In genomic region chr9:21315421-21315820, GRCm38 (mm10) we compare ENCODE assay signal across 21 mouse cellular contexts. TPM values are rescaled to one million over a fixed set of nuclear protein-coding genes. Genes with fewer than 3 reads are reported as not detected.
DNase-seq lines count a peak whose midpoint lies in the region; ATAC-seq and TF ChIP-seq lines count a peak whose summit lies in the region.
"Had no signal": no experiment of that assay in that cellular context is flagged by ENCODE, and none has a peak within 500 bp of the region (broad histone marks: within the 10 kb centered on the region; RNA-seq: fewer than 3 reads in every experiment).

No protein-coding gene starts in this region.

- H3K27me3 ChIP-seq in heart, embryonic 10.5 days (ENCODE audit: insufficient read depth, poor library complexity, severe bottlenecking): peaks cover 19% of the 10 kb centered on the region
- no peaks in the 10 kb centered on the region for H3K27me3 ChIP-seq in heart, adult 2 months (ENCODE audit: control insufficient read depth, insufficient read depth, low read length)
- H3K27me3 ChIP-seq in thymus, adult 2 months (ENCODE audit: control insufficient read depth, insufficient read depth, low read length): no peaks in the 10 kb centered on the region
- peaks cover 24% of the 10 kb centered on the region for H3K27me3 ChIP-seq in forebrain, embryonic 12.5 days
- peaks cover 17% of the 10 kb centered on the region for H3K27me3 ChIP-seq in kidney, embryonic 15.5 days
- H3K27me3 ChIP-seq: Patski had no signal

- 54% methylated on average over 5 of the region's 5 CpGs for WGBS in heart, embryonic 10.5 days
- 60% methylated on average over 5 of the region's 5 CpGs for WGBS in heart, adult 2 months
- 93% methylated on average over 5 of the region's 5 CpGs for WGBS in thymus, adult 2 months
- WGBS in forebrain, embryonic 12.5 days: 66% methylated on average over 5 of the region's 5 CpGs
- WGBS in kidney, embryonic 15.5 days: 57% methylated on average over 5 of the region's 5 CpGs

- TF ChIP-seq EP300 in heart, adult 2 months (IDR thresholded peaks at IDR 0.05; ENCODE audit: insufficient read depth, low read depth, low read length): no peak

- peak overlapping the region; percentile 25; the same call in 1 of the 2 replicates for H3K27ac ChIP-seq in heart, embryonic 10.5 days
- H3K27ac ChIP-seq in heart, adult 2 months: no peak overlapping the region
- H3K27ac ChIP-seq in thymus, adult 2 months (ENCODE audit: control insufficient read depth, insufficient read depth, low read length): peak overlapping the region; percentile 58; the same call in 1 of the 2 replicates
- H3K27ac ChIP-seq in forebrain, embryonic 12.5 days: no peak overlapping the region
- no peak overlapping the region for H3K27ac ChIP-seq in kidney, embryonic 15.5 days
- H3K27ac ChIP-seq: forebrain, embryonic 10.5 days; layer of hippocampus, adult 2 months; midbrain, embryonic 12.5 days had no signal

- H3K4me3 ChIP-seq in heart, embryonic 10.5 days: no peak overlapping the region
- H3K4me3 ChIP-seq in heart, adult 2 months: no peak overlapping the region
- H3K4me3 ChIP-seq in thymus, adult 2 months (ENCODE audit: control insufficient read depth, insufficient read depth, low read length): no peak overlapping the region
- H3K4me3 ChIP-seq in forebrain, embryonic 12.5 days (replicated peaks): no peak overlapping the region
- H3K4me3 ChIP-seq in kidney, embryonic 15.5 days (replicated peaks): no peak overlapping the region
- H3K4me3 ChIP-seq: forebrain, embryonic 10.5 days; layer of hippocampus, adult 2 months; midbrain, embryonic 12.5 days had no signal

- intact Hi-C loops in heart, adult 2 months (cut with DNase I): no loop called here

- no peak for DNase-seq in heart, embryonic 10.5 days (ENCODE audit: low spot score)
- DNase-seq in heart, adult 2 months: no peak
- no peak for DNase-seq in thymus, adult 2 months
- no peak for DNase-seq in thymus, postnatal 10 days (ENCODE audit: low spot score in 2 of 2)
- DNase-seq in fibroblast of lung, adult 2 months (ENCODE audit: low read depth): peak; percentile 89
- DNase-seq: adrenal gland, adult 2 months; cerebellum, adult 8-10 months; embryo, embryonic 11 days; heart, postnatal 10 days; kidney, adult 8-10 months; lung, postnatal 36 days; right cerebral cortex, postnatal 25 days; thymus, postnatal 36 days had no signal

- no peak for TF ChIP-seq CTCF in heart, adult 2 months (IDR thresholded peaks at IDR 0.05)
- TF ChIP-seq CTCF in thymus, adult 2 months (IDR thresholded peaks at IDR 0.05; ENCODE audit: borderline replicate concordance, control insufficient read depth, extremely low read depth, insufficient read depth, low read length, poor library complexity): no peak

- no peak for ATAC-seq in forebrain, embryonic 12.5 days (ENCODE audit: low FRiP score)
- no peak for ATAC-seq in kidney, embryonic 15.5 days (replicated peaks; ENCODE audit: low FRiP score)
- ATAC-seq: Patski had no signal

- H3K79me2 ChIP-seq in heart, adult 2 months (replicated peaks; ENCODE audit: control insufficient read depth, insufficient read depth, low read length): no peaks in the 10 kb centered on the region

- H3K4me2 ChIP-seq in forebrain, embryonic 12.5 days: no peak overlapping the region
- no peak overlapping the region for H3K4me2 ChIP-seq in kidney, embryonic 15.5 days
- H3K4me2 ChIP-seq: midbrain, embryonic 12.5 days had no signal

- no peak for TF ChIP-seq POLR2A in heart, adult 2 months (IDR thresholded peaks at IDR 0.05; ENCODE audit: insufficient read depth, low read depth, low read length)
- TF ChIP-seq POLR2A in thymus, adult 2 months (IDR thresholded peaks at IDR 0.05; ENCODE audit: control insufficient read depth, extremely low read depth, insufficient read depth, low read length, poor library complexity): no peak

- peaks cover 15% of the 10 kb centered on the region for H3K4me1 ChIP-seq in heart, embryonic 10.5 days
- H3K4me1 ChIP-seq in heart, adult 2 months (ENCODE audit: control insufficient read depth, insufficient read depth, low read length): peaks cover 3% of the 10 kb centered on the region
- peaks cover 35% of the 10 kb centered on the region for H3K4me1 ChIP-seq in thymus, adult 2 months (replicated peaks; ENCODE audit: control insufficient read depth, insufficient read depth, low read length)
- H3K4me1 ChIP-seq in forebrain, embryonic 12.5 days: peaks cover 6% of the 10 kb centered on the region; the same call in 1 of the 2 replicates
- peaks cover 12% of the 10 kb centered on the region for H3K4me1 ChIP-seq in kidney, embryonic 15.5 days

- no peaks in the 10 kb centered on the region for H3K36me3 ChIP-seq in heart, embryonic 10.5 days
- H3K36me3 ChIP-seq in heart, adult 2 months (ENCODE audit: control insufficient read depth, insufficient read depth, low read length): no peaks in the 10 kb centered on the region
- no peaks in the 10 kb centered on the region for H3K36me3 ChIP-seq in thymus, adult 2 months (ENCODE audit: control insufficient read depth, insufficient read depth, low read length)
- no peaks in the 10 kb centered on the region for H3K36me3 ChIP-seq in forebrain, embryonic 12.5 days (replicated peaks)
- no peaks in the 10 kb centered on the region for H3K36me3 ChIP-seq in kidney, embryonic 15.5 days
- H3K36me3 ChIP-seq: forebrain, embryonic 10.5 days; midbrain, embryonic 12.5 days had no signal

- no peak overlapping the region for H3K9ac ChIP-seq in heart, adult 2 months (ENCODE audit: low read depth, low read length)
- H3K9ac ChIP-seq in forebrain, embryonic 12.5 days: no peak overlapping the region
- H3K9ac ChIP-seq in kidney, embryonic 15.5 days: no peak overlapping the region
- H3K9ac ChIP-seq: liver, embryonic 14.5 days; midbrain, embryonic 12.5 days had no signal

- no peaks in the 10 kb centered on the region for H3K9me3 ChIP-seq in heart, embryonic 10.5 days
- no peaks in the 10 kb centered on the region for H3K9me3 ChIP-seq in forebrain, embryonic 12.5 days
- H3K9me3 ChIP-seq in kidney, embryonic 15.5 days (replicated peaks): no peaks in the 10 kb centered on the region
- H3K9me3 ChIP-seq: forebrain, embryonic 10.5 days; midbrain, embryonic 12.5 days had no signal

RNA-seq across cellular contexts. Expression of gene Ap1m2, which starts 3.3 kb away (rescaled TPM):
- polyA plus RNA-seq in heart, embryonic 10.5 days (2016; fragmentation: Nextera tagmentation; extraction: Ambion mirVana): 2.0 and 6.1 TPM in 2 replicates
- not detected for total RNA-seq in heart, adult 2 months (2021)
- 1.0 TPM in 1 of 2 replicates, not detected in the other for polyA plus RNA-seq in heart, adult 2 months (2012; rRNA removed)
- polyA plus RNA-seq in thymus, adult 2 months (2012; rRNA removed): 9.6 and 11.1 TPM in 2 replicates
- polyA plus RNA-seq in forebrain, embryonic 12.5 days (2016; fragmentation: Nextera tagmentation; extraction: Ambion mirVana): 3.3 TPM in 2 replicates
- polyA plus RNA-seq in kidney, embryonic 15.5 days (2015; fragmentation: Nextera tagmentation; extraction: Ambion mirVana): 35.9 and 37.1 TPM in 2 replicates
- total RNA-seq: adrenal gland, adult 2 months; gastrocnemius, adult 8-10 months; heart, postnatal 10 days had no signal
- polyA plus RNA-seq: adrenal gland, adult 2 months; Patski had no signal

RNA-seq across cellular contexts. Expression of gene Slc44a2, which starts 5.1 kb away (rescaled TPM):
- 69.2 and 70.4 TPM in 2 replicates for polyA plus RNA-seq in heart, embryonic 10.5 days (2016; fragmentation: Nextera tagmentation; extraction: Ambion mirVana)
- 10 to 100 TPM; 77.0 to 89.5 TPM for total RNA-seq in heart, adult 2 months (2021)
- 86.8 and 148 TPM in 2 replicates for polyA plus RNA-seq in heart, adult 2 months (2012; rRNA removed)
- polyA plus RNA-seq in thymus, adult 2 months (2012; rRNA removed): 477 and 505 TPM in 2 replicates
- 76.9 and 80.1 TPM in 2 replicates for polyA plus RNA-seq in forebrain, embryonic 12.5 days (2016; fragmentation: Nextera tagmentation; extraction: Ambion mirVana)
- 85.4 and 97.1 TPM in 2 replicates for polyA plus RNA-seq in kidney, embryonic 15.5 days (2015; fragmentation: Nextera tagmentation; extraction: Ambion mirVana)

RNA-seq across cellular contexts. Expression of gene Cdkn2d, which starts 24.2 kb away (rescaled TPM):
- 69.0 and 93.4 TPM in 2 replicates for polyA plus RNA-seq in heart, embryonic 10.5 days (2016; fragmentation: Nextera tagmentation; extraction: Ambion mirVana)
- total RNA-seq in heart, adult 2 months (2021): 10 to 100 TPM; 11.3 to 15.0 TPM
- 25.0 and 32.9 TPM in 2 replicates for polyA plus RNA-seq in heart, adult 2 months (2012; rRNA removed)
- polyA plus RNA-seq in thymus, adult 2 months (2012; rRNA removed): 319 and 330 TPM in 2 replicates
- polyA plus RNA-seq in forebrain, embryonic 12.5 days (2016; fragmentation: Nextera tagmentation; extraction: Ambion mirVana): 70.6 and 74.5 TPM in 2 replicates
- 51.2 and 51.5 TPM in 2 replicates for polyA plus RNA-seq in kidney, embryonic 15.5 days (2015; fragmentation: Nextera tagmentation; extraction: Ambion mirVana)

RNA-seq across cellular contexts. Expression of gene Kri1, which starts 27.7 kb away (rescaled TPM):
- 14.5 and 21.3 TPM in 2 replicates for polyA plus RNA-seq in heart, embryonic 10.5 days (2016; fragmentation: Nextera tagmentation; extraction: Ambion mirVana)
- 10 to 100 TPM; 16.3 to 16.8 TPM for total RNA-seq in heart, adult 2 months (2021)
- 10.5 and 12.8 TPM in 2 replicates for polyA plus RNA-seq in heart, adult 2 months (2012; rRNA removed)
- polyA plus RNA-seq in thymus, adult 2 months (2012; rRNA removed): 56.5 and 57.9 TPM in 2 replicates
- 19.5 and 20.8 TPM in 2 replicates for polyA plus RNA-seq in forebrain, embryonic 12.5 days (2016; fragmentation: Nextera tagmentation; extraction: Ambion mirVana)
- polyA plus RNA-seq in kidney, embryonic 15.5 days (2015; fragmentation: Nextera tagmentation; extraction: Ambion mirVana): 13.8 and 19.8 TPM in 2 replicates

RNA-seq across cellular contexts. Expression of gene Atg4d, which starts 50.3 kb away (rescaled TPM):
- polyA plus RNA-seq in heart, embryonic 10.5 days (2016; fragmentation: Nextera tagmentation; extraction: Ambion mirVana): 50.6 and 57.9 TPM in 2 replicates
- 100 to 1,000 TPM in 1 of 2 experiments, 10 to 100 TPM in 1; 88.7 to 100 TPM for total RNA-seq in heart, adult 2 months (2021)
- polyA plus RNA-seq in heart, adult 2 months (2012; rRNA removed): 60.8 and 72.6 TPM in 2 replicates
- 84.3 and 87.7 TPM in 2 replicates for polyA plus RNA-seq in thymus, adult 2 months (2012; rRNA removed)
- polyA plus RNA-seq in forebrain, embryonic 12.5 days (2016; fragmentation: Nextera tagmentation; extraction: Ambion mirVana): 47.4 and 50.7 TPM in 2 replicates
- polyA plus RNA-seq in kidney, embryonic 15.5 days (2015; fragmentation: Nextera tagmentation; extraction: Ambion mirVana): 42.7 and 49.5 TPM in 2 replicates

Comparison
In these comparisons a context has a peak if more than half of its experiments do, and no peak if none do; other contexts are left out.
1. H3K27ac ChIP-seq: peak in heart, embryonic 10.5 days (single experiment) and thymus, adult 2 months (single experiment); none in heart, adult 2 months (single experiment), forebrain, embryonic 12.5 days (single experiment) and kidney, embryonic 15.5 days (single experiment).